Mouse (Mus musculus) lung, postnatal 0 days (tissue): ENCODE data around the gene 1700008O03Rik. TPM values are rescaled to one million over a fixed set of nuclear protein-coding genes. Genes with fewer than 3 reads are reported as not detected.
A peak's percentile ranks its signal among the peaks of the same experiment; 100 is the strongest.

ENCODE experiments used
- ATAC-seq: fragments of 200-750 bp; cut with Nextera tagmentation; 2 replicates; pipeline ENCODE4 v1.8.0; 2017; ENCODE audit warnings: moderate library complexity
- DNase-seq: peaks from one replicate; pipeline ENCODE4 v3.0.0-alpha.2; 2016; ENCODE audit warnings: low spot score
- H3K27ac ChIP-seq: fragments of 300-500 bp; sonication (generic); 2 replicates; pipeline ENCODE4 v1.5.1; 2014; ENCODE audit warnings: antibody characterized with exemption, mild to moderate bottlenecking, low read length, mixed read lengths
- H3K27me3 ChIP-seq: fragments of 300-500 bp; sonication (generic); replicated peaks from 2 replicates; pipeline ENCODE4 v1.6.1; 2014; ENCODE audit warnings: low read length, mixed read lengths; ENCODE audit not compliant: insufficient read depth
- H3K36me3 ChIP-seq: fragments of 300-500 bp; sonication (generic); 2 replicates; pipeline ENCODE4 v1.6.1; 2014; ENCODE audit warnings: low read length, mixed read lengths; ENCODE audit not compliant: insufficient read depth
- H3K4me1 ChIP-seq: fragments of 300-500 bp; sonication (generic); 2 replicates; pipeline ENCODE4 v1.6.1; 2014; ENCODE audit warnings: antibody characterized with exemption, low read depth, low read length, mixed read lengths; ENCODE audit not compliant: insufficient read depth
- H3K4me2 ChIP-seq: fragments of 300-500 bp; sonication (generic); replicated peaks from 2 replicates; pipeline ENCODE4 v1.6.1; 2014; ENCODE audit warnings: low read depth, mild to moderate bottlenecking, low read length, moderate library complexity, mixed read lengths
- H3K4me3 ChIP-seq: fragments of 300-500 bp; sonication (generic); 2 replicates; pipeline ENCODE4 v1.5.1; 2014; ENCODE audit warnings: low read depth, low read length
- H3K9ac ChIP-seq: fragments of 300-500 bp; sonication (generic); replicated peaks from 2 replicates; pipeline ENCODE4 v1.6.1; 2014; ENCODE audit warnings: low read depth, mild to moderate bottlenecking
- H3K9me3 ChIP-seq: fragments of 300-500 bp; sonication (generic); 2 replicates; pipeline ENCODE4 v1.6.1; 2016; ENCODE audit warnings: low read length, mixed read lengths
- CTCF ChIP-seq: IDR thresholded peaks from 2 replicates; pipeline ENCODE4 v1.5.1; 2016; ENCODE audit warnings: antibody characterized with exemption, mild to moderate bottlenecking
- EP300 ChIP-seq: IDR thresholded peaks from 2 replicates; pipeline ENCODE4 v1.6.1; 2016; ENCODE audit warnings: antibody characterized with exemption, mild to moderate bottlenecking, control low read depth
- WGBS: fragments of 180-500 bp; shearing (Covaris S2); extraction: QIAGEN DNeasy Blood & Tissue Kit; methylation state at CpG from one replicate; pipeline ENCODE4 v1.1.7; 2014; 5-methylcytosine and 5-hydroxymethylcytosine counted together
- polyA plus RNA-seq: library from polyadenylated mRNA; unstranded; fragments of >200 nt; fragmentation: Nextera tagmentation; extraction: Ambion mirVana; gene quantifications from 2 replicates; pipeline ENCODE4 v1.2.1, GENCODE M21; 2015

The 1700008O03Rik gene
- 0.87 and 1.2 TPM in 2 replicates for polyA plus RNA-seq

DNA sequence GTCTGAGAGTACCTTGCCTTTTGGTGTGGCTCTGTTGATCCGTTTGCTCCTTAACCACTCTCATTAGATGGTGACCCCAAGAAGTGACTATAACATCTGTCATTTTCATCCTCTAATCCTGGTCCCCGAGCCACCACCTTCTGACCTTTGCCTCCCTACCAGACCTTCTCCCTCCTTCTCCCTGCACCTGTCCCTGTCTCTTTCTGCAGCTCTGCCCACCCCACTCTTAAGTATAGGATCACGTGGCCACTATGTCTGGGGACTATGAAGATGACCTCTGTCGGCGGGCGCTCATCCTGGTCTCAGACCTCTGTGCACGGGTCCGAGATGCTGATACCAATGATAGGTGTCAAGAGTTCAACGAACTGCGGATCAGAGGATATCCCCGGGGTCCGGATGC lies at the start of gene 1700008O03Rik:
Gene 1700008O03Rik, minus strand, starts transcription at position 101 of the 400 bp plus-strand sequence.
- 70% methylated on average over 12 of the region's 12 CpGs for WGBS
- H3K9ac ChIP-seq, result 0 out of 2 replicates have a peak within 1 kb of the TSS, but pooled peaks have one; percentile 13
- peak within 1 kb of the TSS; percentile 75 for H3K4me2 ChIP-seq
- H3K27me3 ChIP-seq, result no peaks in the 10 kb centered on the region; the same call in 1 of the 2 replicates
- DNase-seq (no peak), ATAC-seq (no peak)
- H3K4me1 ChIP-seq, result no peaks in the 10 kb centered on the region; the same call in 1 of the 2 replicates
- H3K27ac ChIP-seq, result no peak within 1 kb of the TSS
- no peaks in the 10 kb centered on the region for H3K36me3 ChIP-seq
- no peaks in the 10 kb centered on the region for H3K9me3 ChIP-seq
- peak within 1 kb of the TSS; percentile 36 for H3K4me3 ChIP-seq
- no peak for TF ChIP-seq CTCF
- TF ChIP-seq EP300, result no peak

- H3K36me3 ChIP-seq, result no peaks in the 10 kb centered on the region
- no peak overlapping the region for H3K27ac ChIP-seq
- H3K4me2 ChIP-seq, result no peak overlapping the region
- no peaks in the 10 kb centered on the region for H3K9me3 ChIP-seq
- DNase-seq (no peak), ATAC-seq (no peak)
- 67% methylated on average over 9 of the region's 9 CpGs for WGBS
- no peak overlapping the region for H3K9ac ChIP-seq
- peaks cover 13% of the 10 kb centered on the region for H3K27me3 ChIP-seq
- no peak for TF ChIP-seq CTCF
- no peak for TF ChIP-seq EP300
- H3K4me3 ChIP-seq, result no peak overlapping the region
- no peaks in the 10 kb centered on the region for H3K4me1 ChIP-seq
These were observed 48.5 kb upstream of the 1700008O03Rik start for GRCm38 (mm10) chr7:44434089-44434488.

DNA sequence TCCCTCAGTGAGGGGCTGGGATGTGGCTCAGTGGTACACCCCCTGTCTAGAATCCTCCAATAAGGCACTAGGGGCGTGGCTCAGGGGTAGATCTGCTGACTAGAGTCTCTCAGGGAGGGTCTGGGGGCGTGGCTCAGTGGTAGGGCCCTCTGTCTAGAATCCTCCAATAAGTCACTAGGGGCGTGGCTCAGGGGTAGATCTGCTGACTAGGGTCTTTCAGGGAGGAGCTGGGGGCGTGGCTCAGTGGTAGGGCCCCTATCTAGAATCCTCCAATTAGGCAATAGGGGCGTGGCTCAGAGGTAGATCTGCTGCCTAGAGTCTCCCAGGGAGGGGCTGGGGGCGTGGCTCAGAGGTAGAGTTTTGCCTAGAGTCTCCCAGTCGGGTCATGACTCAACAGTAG lies 47.8 kb upstream of the 1700008O03Rik start:
- Histone ChIP-seq H3K36me3 (no peaks in the 10 kb centered on the region), H3K27me3 (peaks cover 15% of the 10 kb centered on the region), H3K27ac (no peak overlapping the region), H3K4me3 (no peak overlapping the region), H3K4me1 (no peaks in the 10 kb centered on the region), H3K9ac (no peak overlapping the region), H3K9me3 (no peaks in the 10 kb centered on the region), H3K4me2 (no peak overlapping the region)
- DNase-seq (peak; percentile 18), ATAC-seq (peak; percentile 38)
- WGBS, result 9% methylated on average over 7 of the region's 7 CpGs
- TF ChIP-seq CTCF, result no peak
- no peak for TF ChIP-seq EP300

GRCm38 (mm10) chr7:44432550-44432949 lies 46.9 kb upstream of the 1700008O03Rik start:
- Histone ChIP-seq H3K27ac (no peak overlapping the region), H3K4me3 (no peak overlapping the region), H3K36me3 (no peaks in the 10 kb centered on the region), H3K27me3 (peaks cover 20% of the 10 kb centered on the region), H3K9ac (no peak overlapping the region), H3K4me2 (no peak overlapping the region), H3K9me3 (no peaks in the 10 kb centered on the region), H3K4me1 (no peaks in the 10 kb centered on the region)
- ATAC-seq (no peak), DNase-seq (no peak)
- TF ChIP-seq EP300 (no peak), CTCF (no peak)
- WGBS, result 66% methylated on average over 6 of the region's 6 CpGs

DNA sequence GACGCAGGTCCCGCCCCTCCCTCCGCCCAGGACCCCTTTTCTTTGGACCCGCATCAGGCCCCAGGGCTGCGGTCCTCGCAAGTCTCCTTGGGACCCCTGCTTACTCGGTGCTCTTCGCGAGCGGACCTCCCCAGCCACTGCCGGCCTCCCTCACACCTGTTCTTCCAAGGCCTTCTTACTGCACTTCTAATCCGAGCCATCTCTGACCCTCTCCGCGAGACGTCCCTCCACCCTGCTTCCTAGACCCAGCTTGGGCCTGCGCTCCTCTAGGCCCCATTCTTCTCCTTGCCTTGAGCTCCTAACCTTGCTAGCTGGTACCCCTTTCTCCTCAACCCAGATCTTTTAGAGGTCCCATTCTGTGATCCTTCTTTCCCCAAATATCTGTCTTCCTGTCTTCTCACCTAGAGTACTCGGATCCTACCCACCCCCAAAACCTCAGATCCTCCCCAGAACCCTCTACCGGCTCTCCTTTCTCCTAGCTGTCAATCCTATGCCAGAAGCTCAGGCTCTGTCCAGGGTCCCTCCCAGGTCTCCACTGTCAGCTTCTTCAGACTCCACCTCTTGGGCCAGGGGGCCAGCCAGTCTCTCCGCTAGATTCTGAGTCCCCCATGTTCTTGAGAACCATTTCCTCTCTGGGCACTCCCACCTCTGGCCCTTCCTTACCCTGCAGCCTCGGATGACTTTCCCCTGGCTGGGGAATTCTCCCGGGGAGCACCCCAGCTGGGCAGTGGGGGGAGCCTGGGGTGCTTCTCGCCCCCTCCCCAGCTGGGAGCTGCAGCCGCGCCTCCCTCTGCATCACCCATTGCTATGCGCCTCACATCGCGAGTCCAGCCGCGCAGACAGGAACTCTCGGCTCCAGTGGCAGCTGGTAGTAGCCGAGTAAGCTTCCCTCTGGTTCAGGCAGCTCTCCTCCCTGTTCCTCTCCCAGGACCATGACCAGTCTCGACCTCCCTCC lies 44.2 kb upstream of the 1700008O03Rik start:
- ATAC-seq, result no peak
- TF ChIP-seq CTCF (no peak), EP300 (no peak)
- Histone ChIP-seq H3K4me2 (peak overlapping the region; percentile 57; the same call in 1 of the 2 replicates), H3K4me3 (no peak overlapping the region; the same call in 1 of the 2 replicates), H3K4me1 (no peaks in the 10 kb centered on the region), H3K9ac (no peak overlapping the region), H3K27me3 (peaks cover 25% of the 10 kb centered on the region), H3K27ac (no peak overlapping the region), H3K9me3 (no peaks in the 10 kb centered on the region), H3K36me3 (no peaks in the 10 kb centered on the region)
- WGBS, result 7% methylated on average over 23 of the region's 32 CpGs
- DNase-seq, result no peak

- H3K27ac ChIP-seq, result no peak within 1 kb of the TSS
These were observed 43.4 kb upstream of the 1700008O03Rik start, which contains the start of gene Lrrc4b for GRCm38 (mm10) chr7:44428968-44429521. Lrrc4b (plus strand) TSS chr7:44429018.

More at GRCm38 (mm10) chr7:44428968-44429521, 43.4 kb upstream of the 1700008O03Rik start, which contains the start of gene Lrrc4b:
- H3K27me3 ChIP-seq, result peaks cover 25% of the 10 kb centered on the region
- no peaks in the 10 kb centered on the region for H3K36me3 ChIP-seq
- H3K4me2 ChIP-seq, result peak within 1 kb of the TSS; percentile 57
- no peaks in the 10 kb centered on the region for H3K4me1 ChIP-seq
- ATAC-seq, result no peak
- H3K4me3 ChIP-seq, result peak within 1 kb of the TSS; percentile 30
- TF ChIP-seq EP300 (no peak), CTCF (no peak)
- DNase-seq, result no peak
- H3K9ac ChIP-seq, result no peak within 1 kb of the TSS
- no peaks in the 10 kb centered on the region for H3K9me3 ChIP-seq
- 2% methylated on average over 29 of the region's 69 CpGs for WGBS
